Mouse (Mus musculus): Measurements from ENCODE around the gene Ptprt. TPM values are rescaled to one million over a fixed set of nuclear protein-coding genes. Genes with fewer than 3 reads are reported as not detected.

Ptprt gene
- polyA plus RNA-seq, 1 experiment from 2014 or later, result 0.87 TPM

GRCm38 (mm10) chr2:161945424-161945823 lies 715.5 kb downstream of the Ptprt start:
- no peak overlapping the region for H3K4me3 ChIP-seq
- H3K27ac ChIP-seq, result no peak overlapping the region
- no peak for DNase-seq (ENCODE audit: extremely low spot score, low spot score)
- no peaks in the 10 kb centered on the region for H3K27me3 ChIP-seq (ENCODE audit: poor library complexity, severe bottlenecking)
- H3K36me3 ChIP-seq (replicated peaks), result no peaks in the 10 kb centered on the region
- peaks cover 4% of the 10 kb centered on the region; the same call in 1 of the 2 replicates for H3K9me3 ChIP-seq
- no peaks in the 10 kb centered on the region for H3K4me1 ChIP-seq
- 95% methylated on average over 6 of the region's 6 CpGs for WGBS

DNA sequence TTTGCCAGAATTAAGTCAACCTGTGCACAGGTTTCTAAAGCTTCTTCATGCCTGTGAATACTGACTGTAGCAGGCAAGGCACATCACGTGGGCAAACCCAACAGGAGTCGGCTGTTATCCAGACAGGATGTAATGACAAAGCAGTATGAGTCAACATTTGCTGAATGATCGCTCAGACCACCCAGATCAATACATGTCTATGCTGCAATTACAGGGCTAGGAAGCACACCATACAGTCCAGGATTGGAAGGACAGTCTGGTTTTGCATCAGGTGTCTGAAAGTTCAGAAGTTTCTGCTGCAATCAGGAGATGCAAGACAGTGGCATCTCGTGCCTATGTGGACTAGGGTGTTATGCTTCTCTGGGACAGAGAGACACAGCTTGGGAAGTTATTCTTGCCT lies 716.3 kb downstream of the Ptprt start:
- no peak for DNase-seq (ENCODE audit: extremely low spot score, low spot score)
- 87% methylated on average over 4 of the region's 4 CpGs for WGBS
- no peak overlapping the region for H3K4me3 ChIP-seq
- no peaks in the 10 kb centered on the region for H3K4me1 ChIP-seq
- no peak overlapping the region for H3K27ac ChIP-seq
- peaks cover 4% of the 10 kb centered on the region; the same call in 1 of the 2 replicates for H3K9me3 ChIP-seq
- H3K36me3 ChIP-seq (replicated peaks), result no peaks in the 10 kb centered on the region
- no peaks in the 10 kb centered on the region for H3K27me3 ChIP-seq (ENCODE audit: poor library complexity, severe bottlenecking)

GRCm38 (mm10) chr2:161941991-161942390 lies 719.0 kb downstream of the Ptprt start:
- DNase-seq (ENCODE audit: extremely low spot score, low spot score), result no peak
- H3K27ac ChIP-seq, result no peak overlapping the region
- H3K9me3 ChIP-seq, result peaks cover 4% of the 10 kb centered on the region; the same call in 1 of the 2 replicates
- WGBS, result 82% methylated on average over 2 of the region's 2 CpGs
- H3K4me1 ChIP-seq, result no peaks in the 10 kb centered on the region
- H3K4me3 ChIP-seq, result no peak overlapping the region
- H3K27me3 ChIP-seq (ENCODE audit: poor library complexity, severe bottlenecking), result no peaks in the 10 kb centered on the region
- H3K36me3 ChIP-seq (replicated peaks), result no peaks in the 10 kb centered on the region

DNA sequence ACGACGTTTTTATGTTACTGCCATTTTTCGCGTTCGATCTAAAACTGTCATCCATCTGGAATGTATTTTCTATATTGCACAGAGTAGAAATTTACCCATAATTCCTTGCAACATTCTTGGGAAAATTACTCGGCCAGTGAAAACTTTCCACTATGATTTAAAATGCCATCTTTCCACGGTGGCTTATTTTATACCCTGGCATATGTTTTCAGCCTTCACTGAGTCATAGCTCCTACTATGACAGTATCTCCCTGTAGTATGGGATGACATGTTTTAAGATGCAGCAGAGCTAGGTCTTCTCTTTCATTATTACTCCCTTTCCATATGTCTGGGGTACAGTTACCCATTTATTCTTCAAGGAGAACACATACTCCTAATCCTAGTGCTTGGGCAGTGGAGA lies 753.7 kb downstream of the Ptprt start:
- WGBS, result 96% methylated on average over 7 of the region's 7 CpGs
- no peaks in the 10 kb centered on the region for H3K36me3 ChIP-seq (replicated peaks)
- H3K4me1 ChIP-seq, result no peaks in the 10 kb centered on the region
- no peak overlapping the region for H3K27ac ChIP-seq
- H3K9me3 ChIP-seq, result no peaks in the 10 kb centered on the region
- H3K27me3 ChIP-seq (ENCODE audit: poor library complexity, severe bottlenecking), result no peaks in the 10 kb centered on the region
- DNase-seq (ENCODE audit: extremely low spot score, low spot score), result no peak
- no peak overlapping the region for H3K4me3 ChIP-seq

DNA sequence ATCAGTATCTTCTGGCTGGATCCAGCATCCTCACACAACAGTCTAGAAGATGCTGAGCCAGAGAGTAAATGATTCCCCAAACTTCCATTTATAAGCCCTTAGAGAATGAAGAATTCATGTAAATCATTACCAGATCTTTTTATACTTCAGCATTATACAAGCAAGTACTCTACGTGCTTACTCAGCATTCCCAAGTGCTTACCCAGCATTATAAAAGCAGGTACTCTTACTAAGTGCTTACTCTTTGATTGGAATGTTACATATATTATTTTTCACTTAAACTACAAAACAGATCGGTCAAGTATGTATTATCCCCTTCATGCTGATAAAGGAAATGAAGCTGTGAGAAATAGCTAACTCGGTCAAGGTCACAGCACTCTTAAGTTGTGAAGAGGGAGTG lies 758.8 kb downstream of the Ptprt start:
- no peak for DNase-seq (ENCODE audit: extremely low spot score, low spot score)
- 90% methylated on average over 3 of the region's 3 CpGs for WGBS
- Histone ChIP-seq H3K4me3 (no peak overlapping the region), H3K4me1 (no peaks in the 10 kb centered on the region), H3K27ac (no peak overlapping the region), H3K27me3 (ENCODE audit: poor library complexity, severe bottlenecking) (no peaks in the 10 kb centered on the region), H3K36me3 (replicated peaks) (no peaks in the 10 kb centered on the region), H3K9me3 (no peaks in the 10 kb centered on the region)

DNA sequence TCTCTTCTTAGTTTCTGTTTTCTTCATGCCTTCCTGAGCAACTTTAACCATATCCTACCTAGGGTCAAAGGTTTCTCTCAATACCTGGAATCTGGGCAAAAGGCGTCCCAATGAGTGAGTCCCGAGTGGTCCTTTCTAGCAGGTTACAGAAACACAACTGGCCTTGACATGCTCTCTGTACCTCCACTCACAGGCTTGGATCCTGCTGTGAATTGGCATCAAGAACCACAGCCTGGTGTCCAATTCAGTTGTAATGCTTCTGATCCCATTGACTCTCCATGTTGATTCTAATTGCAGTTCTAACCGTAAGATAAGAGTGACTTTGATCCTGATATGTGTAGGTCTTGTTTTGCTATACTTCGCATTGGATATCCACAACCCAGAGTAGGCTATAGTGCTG lies 776.5 kb downstream of the Ptprt start:
- DNase-seq (ENCODE audit: extremely low spot score, low spot score), result no peak
- H3K36me3 ChIP-seq (replicated peaks), result no peaks in the 10 kb centered on the region
- H3K9me3 ChIP-seq, result no peaks in the 10 kb centered on the region
- H3K27me3 ChIP-seq (ENCODE audit: poor library complexity, severe bottlenecking), result no peaks in the 10 kb centered on the region
- no peak overlapping the region for H3K27ac ChIP-seq
- H3K4me1 ChIP-seq, result no peaks in the 10 kb centered on the region; the same call in 1 of the 2 replicates
- 92% methylated on average over 4 of the region's 4 CpGs for WGBS
- no peak overlapping the region for H3K4me3 ChIP-seq

GRCm38 (mm10) chr2:161882580-161882979 lies 778.4 kb downstream of the Ptprt start:
- no peaks in the 10 kb centered on the region for H3K9me3 ChIP-seq
- no peak for DNase-seq (ENCODE audit: extremely low spot score, low spot score)
- no peaks in the 10 kb centered on the region for H3K27me3 ChIP-seq (ENCODE audit: poor library complexity, severe bottlenecking)
- no peaks in the 10 kb centered on the region for H3K36me3 ChIP-seq (replicated peaks)
- H3K27ac ChIP-seq, result no peak overlapping the region
- WGBS, result 81% methylated on average over 4 of the region's 4 CpGs
- H3K4me1 ChIP-seq, result no peaks in the 10 kb centered on the region; the same call in 1 of the 2 replicates
- H3K4me3 ChIP-seq, result no peak overlapping the region

GRCm38 (mm10) chr2:161880941-161881340 lies 780.0 kb downstream of the Ptprt start:
- no peak overlapping the region for H3K4me3 ChIP-seq
- H3K9me3 ChIP-seq, result no peaks in the 10 kb centered on the region
- no peaks in the 10 kb centered on the region for H3K27me3 ChIP-seq (ENCODE audit: poor library complexity, severe bottlenecking)
- no peak for DNase-seq (ENCODE audit: extremely low spot score, low spot score)
- no peaks in the 10 kb centered on the region for H3K36me3 ChIP-seq (replicated peaks)
- H3K4me1 ChIP-seq, result no peaks in the 10 kb centered on the region; the same call in 1 of the 2 replicates
- 73% methylated on average over 3 of the region's 3 CpGs for WGBS
- H3K27ac ChIP-seq, result no peak overlapping the region

- peaks cover 1% of the 10 kb centered on the region; the same call in 1 of the 2 replicates for H3K4me1 ChIP-seq
- no peak overlapping the region for H3K4me3 ChIP-seq
- no peak for DNase-seq (ENCODE audit: extremely low spot score, low spot score)
- 76% methylated on average over 4 of the region's 4 CpGs for WGBS
- H3K27ac ChIP-seq, result no peak overlapping the region
- no peaks in the 10 kb centered on the region for H3K36me3 ChIP-seq (replicated peaks)
- no peaks in the 10 kb centered on the region for H3K27me3 ChIP-seq (ENCODE audit: poor library complexity, severe bottlenecking)
- H3K9me3 ChIP-seq, result no peaks in the 10 kb centered on the region
Measured at GRCm38 (mm10) chr2:161865231-161865630, 795.7 kb downstream of the Ptprt start.

DNA sequence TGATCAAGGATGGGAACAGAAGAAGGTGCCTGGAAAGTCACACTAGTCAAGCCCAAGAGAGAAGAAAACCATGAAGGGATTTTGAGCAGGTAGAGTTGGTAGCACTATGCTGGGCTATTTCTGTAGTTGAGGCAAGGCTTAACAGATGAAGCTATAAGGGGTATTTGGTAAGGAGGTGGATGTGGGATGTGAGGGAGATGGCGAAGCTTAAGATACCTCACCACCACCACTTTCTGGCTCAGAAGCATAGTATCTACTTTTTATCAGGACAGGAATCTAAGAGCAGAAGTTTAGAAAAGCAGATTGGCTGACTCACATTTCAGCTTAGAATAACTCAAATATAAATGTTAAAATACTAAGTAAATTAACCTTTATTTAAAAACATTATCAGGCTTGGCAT lies 802.1 kb downstream of the Ptprt start:
- H3K4me3 ChIP-seq, result no peak overlapping the region

GRCm38 (mm10) chr2:161858361-161858760 lies 802.6 kb downstream of the Ptprt start:
- Histone ChIP-seq H3K4me3 (no peak overlapping the region), H3K27ac (no peak overlapping the region), H3K27me3 (ENCODE audit: poor library complexity, severe bottlenecking) (no peaks in the 10 kb centered on the region), H3K36me3 (replicated peaks) (no peaks in the 10 kb centered on the region), H3K4me1 (peaks cover 9% of the 10 kb centered on the region), H3K9me3 (no peaks in the 10 kb centered on the region)
- 80% methylated on average over 1 of the region's 1 CpGs for WGBS
- DNase-seq (ENCODE audit: extremely low spot score, low spot score), result no peak

More for the DNA sequence above, 802.1 kb downstream of the Ptprt start:
- peaks cover 9% of the 10 kb centered on the region for H3K4me1 ChIP-seq
- WGBS, result 93% methylated on average over 1 of the region's 1 CpGs
- H3K27ac ChIP-seq, result no peak overlapping the region
- H3K9me3 ChIP-seq, result no peaks in the 10 kb centered on the region
- no peaks in the 10 kb centered on the region for H3K36me3 ChIP-seq (replicated peaks)
- DNase-seq (ENCODE audit: extremely low spot score, low spot score), result no peak
- H3K27me3 ChIP-seq (ENCODE audit: poor library complexity, severe bottlenecking), result no peaks in the 10 kb centered on the region

DNA sequence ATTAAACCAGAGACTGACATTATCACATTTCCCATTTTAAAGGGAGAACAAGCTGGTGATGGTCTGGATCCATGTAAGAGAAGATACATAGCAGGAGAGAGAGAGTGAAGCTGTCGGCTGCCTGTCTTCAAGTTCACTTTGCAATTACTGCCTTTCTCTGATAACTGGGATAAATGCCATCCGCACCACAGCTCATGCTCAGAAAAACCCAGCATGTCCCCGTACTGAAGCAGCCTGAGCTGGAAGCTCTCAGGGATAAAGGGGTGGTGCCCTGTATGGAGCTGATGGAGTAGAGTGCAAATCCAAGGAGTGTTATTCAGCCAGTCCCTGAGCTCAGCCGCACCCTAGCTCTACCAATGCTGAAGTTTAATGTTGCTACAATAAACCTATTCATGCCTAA lies 825.9 kb downstream of the Ptprt start:
- H3K36me3 ChIP-seq (replicated peaks), result no peaks in the 10 kb centered on the region
- no peaks in the 10 kb centered on the region for H3K4me1 ChIP-seq
- no peaks in the 10 kb centered on the region for H3K9me3 ChIP-seq
- H3K27ac ChIP-seq, result no peak overlapping the region
- no peak overlapping the region for H3K4me3 ChIP-seq
- no peak for DNase-seq (ENCODE audit: extremely low spot score, low spot score)
- WGBS, result 86% methylated on average over 4 of the region's 4 CpGs
- H3K27me3 ChIP-seq (ENCODE audit: poor library complexity, severe bottlenecking), result no peaks in the 10 kb centered on the region

DNA sequence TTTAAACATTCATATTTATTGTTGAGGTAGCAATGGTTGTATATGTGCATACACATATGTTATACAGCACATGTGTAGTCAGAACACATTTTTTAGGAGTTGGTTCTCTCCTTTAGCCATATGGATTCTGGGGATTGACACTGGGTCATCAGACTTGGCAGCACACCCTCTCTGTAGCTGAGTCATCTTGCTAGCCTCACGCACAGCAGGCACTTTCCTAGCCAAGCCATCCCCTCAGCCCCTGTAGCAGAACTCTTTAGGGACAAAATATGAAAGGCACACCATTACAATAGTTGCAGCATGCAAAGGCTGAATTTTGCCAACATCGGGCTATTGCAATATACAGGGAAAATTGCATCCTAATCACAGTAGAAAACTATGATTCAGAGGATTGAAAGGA lies 827.1 kb downstream of the Ptprt start:
- no peaks in the 10 kb centered on the region for H3K4me1 ChIP-seq
- WGBS, result 79% methylated on average over 2 of the region's 2 CpGs
- no peaks in the 10 kb centered on the region for H3K9me3 ChIP-seq
- H3K36me3 ChIP-seq (replicated peaks), result no peaks in the 10 kb centered on the region
- no peak overlapping the region for H3K4me3 ChIP-seq
- no peaks in the 10 kb centered on the region for H3K27me3 ChIP-seq (ENCODE audit: poor library complexity, severe bottlenecking)
- H3K27ac ChIP-seq, result no peak overlapping the region
- no peak for DNase-seq (ENCODE audit: extremely low spot score, low spot score)

GRCm38 (mm10) chr2:161813326-161813725 lies 847.6 kb downstream of the Ptprt start:
- Histone ChIP-seq H3K4me1 (no peaks in the 10 kb centered on the region), H3K27me3 (ENCODE audit: poor library complexity, severe bottlenecking) (no peaks in the 10 kb centered on the region), H3K36me3 (replicated peaks) (no peaks in the 10 kb centered on the region), H3K9me3 (no peaks in the 10 kb centered on the region), H3K4me3 (no peak overlapping the region), H3K27ac (no peak overlapping the region)
- DNase-seq (ENCODE audit: extremely low spot score, low spot score), result no peak
- 82% methylated on average over 1 of the region's 1 CpGs for WGBS
